Mouse (Mus musculus) hematopoietic stem cell, adult 5-6 weeks (primary cell): ENCODE measurements around the gene Iffo1. TPM values are rescaled to one million over a fixed set of nuclear protein-coding genes. Genes with fewer than 3 reads are reported as not detected.

Experiments used
- ATAC-seq, 2 experiments: fragments of 125-278 bp in 1 of 2; replicated peaks in 1 of 2; 2 replicates each; pipeline ENCODE4 v1.8.0; 2016 to 2017; ENCODE audit warnings: inconsistent platforms in 2 of 2, mild to moderate bottlenecking in 2 of 2, moderate number of reproducible peaks in 2 of 2, low read depth in 1 of 2, moderate TSS enrichment in 1 of 2; ENCODE audit not compliant: low FRiP score in 2 of 2, poor library complexity in 2 of 2, severe bottlenecking in 2 of 2, insufficient read depth in 1 of 2, low TSS enrichment in 1 of 2
- total RNA-seq: library from RNA; stranded (forward); fragments of 172-1452, 232-1000 nt; gene quantifications from 2 replicates; pipeline ENCODE4 v1.2.3, GENCODE M21; 2017

Gene Iffo1
- total RNA-seq, 1 experiment from 2014 or later = 13.3 TPM

GRCm38 (mm10) chr6:125131302-125132156 lies 13.5 kb upstream of the Iffo1 start, which contains the start of gene Nop2:
Gene Nop2, plus strand, starts transcription at chr6:125131909.
- peak; percentile 89 to 92 for ATAC-seq

- ATAC-seq = no peak
These were observed 12.6 kb upstream of the Iffo1 start for GRCm38 (mm10) chr6:125132470-125132869.

GRCm38 (mm10) chr6:125137002-125137671 lies 7.9 kb upstream of the Iffo1 start:
- peak; percentile 37 to 51; a peak in 2 of 4 replicates for ATAC-seq

- ATAC-seq = no peak
These were observed 5.3 kb upstream of the Iffo1 start for GRCm38 (mm10) chr6:125139747-125140146.

GRCm38 (mm10) chr6:125142436-125142835 lies 2.6 kb upstream of the Iffo1 start:
- no peak for ATAC-seq

GRCm38 (mm10) chr6:125143128-125143527 lies 1.9 kb upstream of the Iffo1 start:
- no peak for ATAC-seq

- no peak for ATAC-seq
These were observed 1.1 kb upstream of the Iffo1 start for GRCm38 (mm10) chr6:125143904-125144303.

- no peak for ATAC-seq
These were observed 474 bp downstream of the Iffo1 start for GRCm38 (mm10) chr6:125145479-125145951.

GRCm38 (mm10) chr6:125146148-125146547 lies 1.1 kb downstream of the Iffo1 start:
- no peak for ATAC-seq

GRCm38 (mm10) chr6:125146797-125147196 lies 1.8 kb downstream of the Iffo1 start:
- ATAC-seq = peak in 1 of 2 experiments; percentile 30; a peak in 1 of 4 replicates

- no peak for ATAC-seq
These were observed 2.3 kb downstream of the Iffo1 start for GRCm38 (mm10) chr6:125147329-125147728.

- no peak; a peak in 1 of 4 replicates for ATAC-seq
These were observed 3.3 kb downstream of the Iffo1 start for GRCm38 (mm10) chr6:125148251-125148925.

GRCm38 (mm10) chr6:125148926-125149568 lies 4.0 kb downstream of the Iffo1 start:
- ATAC-seq = no peak

GRCm38 (mm10) chr6:125149569-125149950 lies 4.5 kb downstream of the Iffo1 start:
- no peak for ATAC-seq

GRCm38 (mm10) chr6:125152212-125153017 lies 7.4 kb downstream of the Iffo1 start:
- ATAC-seq = no peak

- ATAC-seq = no peak
These were observed 8.0 kb downstream of the Iffo1 start for GRCm38 (mm10) chr6:125153018-125153389.

- ATAC-seq = no peak
These were observed 8.6 kb downstream of the Iffo1 start for GRCm38 (mm10) chr6:125153682-125154081.
